Comparison of ENCODE assay signal across 8 mouse cellular contexts in genomic region chr9:107551117-107551889, GRCm38 (mm10). TPM values are rescaled to one million over a fixed set of nuclear protein-coding genes. Genes with fewer than 3 reads are reported as not detected.
DNase-seq lines count a peak whose midpoint lies in the region; ATAC-seq and TF ChIP-seq lines count a peak whose summit lies in the region.

TSS of gene Rassf1 (plus strand) at chr9:107551555.

- H3K36me3 ChIP-seq in testis, adult 2 months (ENCODE audit: control insufficient read depth, insufficient read depth, low read length), result peaks cover 2% of the 10 kb centered on the region
- H3K36me3 ChIP-seq in embryonic facial prominence, embryonic 11.5 days (replicated peaks; ENCODE audit: control insufficient read depth, insufficient read depth, low read depth, low read length), result no peaks in the 10 kb centered on the region
- H3K36me3 ChIP-seq in liver, embryonic 13.5 days, result peaks cover under 1% of the 10 kb centered on the region; the same call in 1 of the 2 replicates

- peak within 1 kb of the TSS; percentile 92 for H3K4me2 ChIP-seq in embryonic facial prominence, embryonic 11.5 days (ENCODE audit: low read depth, low read length)
- H3K4me2 ChIP-seq in liver, embryonic 13.5 days, result peak within 1 kb of the TSS; percentile 96

- H3K9me3 ChIP-seq in embryonic facial prominence, embryonic 11.5 days (replicated peaks; ENCODE audit: control insufficient read depth, low read length), result no peaks in the 10 kb centered on the region
- H3K9me3 ChIP-seq in liver, embryonic 13.5 days (replicated peaks), result no peaks in the 10 kb centered on the region

- peak within 1 kb of the TSS; percentile 88 for H3K4me3 ChIP-seq in testis, adult 2 months (ENCODE audit: control insufficient read depth, low read depth, low read length)
- H3K4me3 ChIP-seq in embryonic facial prominence, embryonic 11.5 days (ENCODE audit: low read depth, low read length), result peak within 1 kb of the TSS; percentile 50
- peak within 1 kb of the TSS; percentile 61 for H3K4me3 ChIP-seq in liver, embryonic 13.5 days (replicated peaks)

- peaks cover 18% of the 10 kb centered on the region for H3K4me1 ChIP-seq in testis, adult 2 months (ENCODE audit: control insufficient read depth, insufficient read depth, low read length)
- H3K4me1 ChIP-seq in embryonic facial prominence, embryonic 11.5 days (ENCODE audit: control insufficient read depth, insufficient read depth, low read length), result no peaks in the 10 kb centered on the region; the same call in none of the 2 replicates
- H3K4me1 ChIP-seq in liver, embryonic 13.5 days (replicated peaks), result peaks cover 70% of the 10 kb centered on the region

- WGBS in embryonic facial prominence, embryonic 11.5 days, result under 1% methylated on average over 54 of the region's 63 CpGs
- WGBS in liver, embryonic 13.5 days (ENCODE audit: insufficient replicate concordance), result 2% methylated on average over 63 of the region's 63 CpGs

- DNase-seq in testis, postnatal 14 days (ENCODE audit: low spot score), result no peak
- peak; percentile 78 for DNase-seq in embryonic facial prominence, embryonic 11.5 days (ENCODE audit: low spot score)
- DNase-seq in heart, adult 9 months (ENCODE audit: low spot score in 2 of 2), result peak; percentile 79 to 80
- DNase-seq in kidney, adult 8-10 months, result peak; percentile 81 to 82
- DNase-seq in liver, embryonic 13.5 days, result peak; percentile 71
- DNase-seq in naive thymus-derived CD4-positive, alpha-beta T cell, adult 2 months (ENCODE audit: low read depth), result peak; percentile 88
- DNase-seq in thymus, postnatal 14 days, result peak; percentile 83

- TF ChIP-seq POLR2A in testis, adult 2 months (IDR thresholded peaks at IDR 0.05; ENCODE audit: control insufficient read depth, low read depth, low read length), result peak; percentile 25; the same call in 1 of the 2 replicates

- TF ChIP-seq CTCF in testis, adult 2 months (IDR thresholded peaks at IDR 0.05; ENCODE audit: control insufficient read depth, insufficient read depth, insufficient replicate concordance, low read depth, low read length), result no peak

- H3K27me3 ChIP-seq in testis, adult 2 months (ENCODE audit: control insufficient read depth, insufficient read depth, low read length), result no peaks in the 10 kb centered on the region
- peaks cover 5% of the 10 kb centered on the region; the same call in 1 of the 2 replicates for H3K27me3 ChIP-seq in embryonic facial prominence, embryonic 11.5 days (ENCODE audit: control insufficient read depth, insufficient read depth, low read length)
- peaks cover 44% of the 10 kb centered on the region for H3K27me3 ChIP-seq in liver, embryonic 13.5 days

- peak within 1 kb of the TSS; percentile 82 for H3K9ac ChIP-seq in embryonic facial prominence, embryonic 11.5 days (replicated peaks; ENCODE audit: low read length)
- peak within 1 kb of the TSS; percentile 76 for H3K9ac ChIP-seq in liver, embryonic 13.5 days

- peak; percentile 10 for ATAC-seq in embryonic facial prominence, embryonic 11.5 days (replicated peaks; ENCODE audit: insufficient number of reproducible peaks, low FRiP score, low TSS enrichment, low read depth)
- peak; percentile 43 for ATAC-seq in liver, embryonic 13.5 days (ENCODE audit: low read depth)

- H3K27ac ChIP-seq in testis, adult 2 months (ENCODE audit: control insufficient read depth, insufficient read depth, low read depth, low read length), result peak within 1 kb of the TSS; percentile 73
- H3K27ac ChIP-seq in embryonic facial prominence, embryonic 11.5 days (replicated peaks; ENCODE audit: low read depth, low read length), result no peak within 1 kb of the TSS
- H3K27ac ChIP-seq in liver, embryonic 13.5 days, result peak within 1 kb of the TSS; percentile 58

RNA-seq across cellular contexts. Expression of gene Rassf1, which starts in this region (rescaled TPM):
- 62.8 and 63.4 TPM in 2 replicates for polyA plus RNA-seq in testis, adult 2 months (2012; rRNA removed)
- polyA plus RNA-seq in embryonic facial prominence, embryonic 11.5 days (2014; fragmentation: Nextera tagmentation; extraction: Ambion mirVana), result 42.4 and 43.3 TPM in 2 replicates
- polyA plus RNA-seq in liver, embryonic 13.5 days (2015; fragmentation: Nextera tagmentation; extraction: Ambion mirVana), result 17.5 and 18.2 TPM in 2 replicates
